Comparison of ENCODE assay signal across 10 mouse cellular contexts in the genomic region with DNA sequence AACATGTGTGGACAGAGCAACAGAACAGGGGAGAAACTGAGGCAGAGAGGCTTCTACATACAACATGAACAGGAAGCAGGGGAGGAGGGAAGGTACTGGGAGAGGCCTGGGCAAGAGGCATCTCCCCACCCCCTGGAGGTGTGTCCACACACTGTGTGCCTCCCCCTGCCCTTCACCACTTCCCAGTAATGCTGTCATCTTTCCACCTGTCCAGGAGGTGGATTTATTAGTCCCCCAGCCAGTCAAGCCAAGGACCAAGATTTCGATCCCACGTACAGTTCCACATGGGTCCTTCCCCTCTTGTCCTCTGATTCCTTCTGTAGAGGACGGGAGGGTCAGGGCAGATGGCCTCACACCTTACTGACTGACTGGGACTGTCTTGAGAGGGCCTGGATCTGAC.
"Had no signal": no experiment of that assay in that cellular context is flagged by ENCODE, and none has a peak within 500 bp of the region (broad histone marks: within the 10 kb centered on the region; RNA-seq: fewer than 3 reads in every experiment).

No protein-coding gene starts in this region.

- DNase-seq: kidney, adult 8-10 months; kidney, postnatal 10 days; left cerebral cortex, postnatal 4 days; lung, adult 18-20 months; right cerebral cortex, postnatal 14 days; thymus, postnatal 36 days had no signal

- H3K9me3 ChIP-seq: limb, embryonic 13.5 days; midbrain, embryonic 15.5 days; stomach, embryonic 15.5 days had no signal

- H3K27me3 ChIP-seq: midbrain, embryonic 15.5 days; stomach, embryonic 15.5 days had no signal

- H3K4me1 ChIP-seq: stomach, embryonic 15.5 days had no signal

- H3K36me3 ChIP-seq: midbrain, embryonic 15.5 days; stomach, embryonic 15.5 days had no signal

- H3K27ac ChIP-seq: limb, embryonic 13.5 days; midbrain, embryonic 15.5 days; stomach, embryonic 15.5 days had no signal

- ATAC-seq: intestine, embryonic 16.5 days; midbrain, embryonic 15.5 days had no signal

- H3K4me3 ChIP-seq: limb, embryonic 13.5 days; midbrain, embryonic 15.5 days; stomach, embryonic 15.5 days had no signal

- H3K4me2 ChIP-seq: limb, embryonic 13.5 days; midbrain, embryonic 15.5 days; stomach, embryonic 15.5 days had no signal

- H3K9ac ChIP-seq: limb, embryonic 13.5 days; midbrain, embryonic 15.5 days; stomach, embryonic 15.5 days had no signal
